9 mouse cellular contexts compared by ENCODE assay signal in the genomic region with DNA sequence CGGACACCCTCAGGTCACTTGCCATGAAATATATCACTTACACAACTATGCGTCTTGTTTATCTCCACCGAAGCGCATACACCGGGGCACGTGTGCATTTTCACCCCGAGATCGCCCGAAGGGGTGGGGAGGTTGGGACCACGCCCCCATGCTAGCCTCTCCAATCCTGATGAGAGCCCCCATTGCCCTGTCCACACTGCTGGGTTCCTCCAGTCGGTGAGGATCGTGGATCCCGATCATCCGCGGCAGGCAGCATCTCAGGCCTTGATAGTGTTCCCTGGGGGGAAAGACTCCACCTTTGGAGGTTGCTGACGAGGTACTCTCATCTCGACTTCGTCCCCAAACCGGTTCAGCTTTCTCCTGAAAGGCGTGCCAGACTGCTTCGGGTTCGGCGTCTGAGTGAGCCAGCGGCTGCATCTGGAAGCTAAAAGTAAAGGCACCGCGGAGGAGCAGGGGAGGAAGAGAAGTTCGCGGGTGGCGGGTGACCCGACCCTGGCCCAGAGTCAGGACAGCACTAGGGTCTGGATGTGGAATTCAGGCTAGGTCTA. TPM values are rescaled to one million over a fixed set of nuclear protein-coding genes. Genes with fewer than 3 reads are reported as not detected.
DNase-seq lines count a peak whose midpoint lies in the region; ATAC-seq and TF ChIP-seq lines count a peak whose summit lies in the region.
"Had no signal": no experiment of that assay in that cellular context is flagged by ENCODE, and none has a peak within 500 bp of the region (broad histone marks: within the 10 kb centered on the region; RNA-seq: fewer than 3 reads in every experiment).

No protein-coding gene starts in this region.

- H3K4me3 ChIP-seq in forebrain, postnatal 0 days (ENCODE audit: low read depth, low read length): peak overlapping the region; percentile 45
- peak overlapping the region; percentile 59 for H3K4me3 ChIP-seq in kidney, embryonic 16.5 days (ENCODE audit: low read length)
- H3K4me3 ChIP-seq in stomach, embryonic 15.5 days (replicated peaks): peak overlapping the region; percentile 59

- H3K27ac ChIP-seq in forebrain, postnatal 0 days (ENCODE audit: low read depth, low read length): no peak overlapping the region
- H3K27ac ChIP-seq in kidney, embryonic 16.5 days (ENCODE audit: low read length): no peak overlapping the region
- peak overlapping the region; percentile 46 for H3K27ac ChIP-seq in stomach, embryonic 15.5 days

- H3K4me1 ChIP-seq in forebrain, postnatal 0 days (ENCODE audit: insufficient read depth): peaks cover 15% of the 10 kb centered on the region
- peaks cover 35% of the 10 kb centered on the region for H3K4me1 ChIP-seq in kidney, embryonic 16.5 days (ENCODE audit: insufficient read depth, low read length)
- H3K4me1 ChIP-seq in stomach, embryonic 15.5 days: peaks cover 29% of the 10 kb centered on the region

- peak; percentile 12 for DNase-seq in CD4-positive helper T cell, adult 2 months (ENCODE audit: low read depth, low spot score)
- DNase-seq in NIH3T3 (ENCODE audit: low read depth): peak; percentile 76
- DNase-seq in forebrain, postnatal 0 days: no peak
- peak; percentile 38 for DNase-seq in lung, postnatal 36 days
- DNase-seq in layer of hippocampus, adult 9-10 months (ENCODE audit: low spot score): no peak
- DNase-seq in layer of hippocampus, adult 18-20 months (ENCODE audit: low spot score in 2 of 2): no peak

- peaks cover 40% of the 10 kb centered on the region for H3K27me3 ChIP-seq in forebrain, postnatal 0 days (ENCODE audit: insufficient read depth, low read length)
- H3K27me3 ChIP-seq in kidney, embryonic 16.5 days (ENCODE audit: insufficient read depth, low read length): peaks cover 28% of the 10 kb centered on the region
- peaks cover 10% of the 10 kb centered on the region; the same call in 1 of the 2 replicates for H3K27me3 ChIP-seq in stomach, embryonic 15.5 days (replicated peaks)

- H3K36me3 ChIP-seq in forebrain, postnatal 0 days (ENCODE audit: insufficient read depth): peaks cover 9% of the 10 kb centered on the region; the same call in 1 of the 2 replicates
- H3K36me3 ChIP-seq in kidney, embryonic 16.5 days (ENCODE audit: insufficient read depth, low read length): no peaks in the 10 kb centered on the region
- H3K36me3 ChIP-seq in stomach, embryonic 15.5 days: no peaks in the 10 kb centered on the region

- WGBS in forebrain, postnatal 0 days: 1% methylated on average over 30 of the region's 30 CpGs
- under 1% methylated on average over 30 of the region's 30 CpGs for WGBS in kidney, embryonic 16.5 days
- under 1% methylated on average over 30 of the region's 30 CpGs for WGBS in stomach, embryonic 15.5 days

- no peaks in the 10 kb centered on the region for H3K9me3 ChIP-seq in forebrain, postnatal 0 days (ENCODE audit: low read length)
- H3K9me3 ChIP-seq in kidney, embryonic 16.5 days (ENCODE audit: low read length): no peaks in the 10 kb centered on the region
- no peaks in the 10 kb centered on the region for H3K9me3 ChIP-seq in stomach, embryonic 15.5 days

- no peak for ATAC-seq in forebrain, postnatal 0 days
- 0 out of 2 replicates have a peak, but pooled peaks have one; percentile 23 for ATAC-seq in kidney, embryonic 16.5 days (ENCODE audit: low FRiP score, low TSS enrichment)
- ATAC-seq in stomach, embryonic 15.5 days (ENCODE audit: insufficient read depth, low FRiP score, low read depth): no peak; the same call in 1 of the 2 replicates

- H3K9ac ChIP-seq in forebrain, postnatal 0 days: 0 out of 2 replicates have a peak overlapping the region, but pooled peaks have one; percentile 35
- peak overlapping the region; percentile 66 for H3K9ac ChIP-seq in kidney, embryonic 16.5 days (replicated peaks; ENCODE audit: low read length)
- H3K9ac ChIP-seq in stomach, embryonic 15.5 days: peak overlapping the region; percentile 14

- TF ChIP-seq CTCF in forebrain, postnatal 0 days (IDR thresholded peaks at IDR 0.05; ENCODE audit: low read depth): no peak

- H3K4me2 ChIP-seq in forebrain, postnatal 0 days (ENCODE audit: low read depth): peak overlapping the region; percentile 93
- peak overlapping the region; percentile 99 for H3K4me2 ChIP-seq in kidney, embryonic 16.5 days (replicated peaks; ENCODE audit: low read depth, low read length)
- H3K4me2 ChIP-seq in stomach, embryonic 15.5 days: peak overlapping the region; percentile 91

RNA-seq across cellular contexts. Expression of a gene that starts 1.6 kb away (rescaled TPM):
- 12.7 and 13.8 TPM in 2 replicates for total RNA-seq in forebrain, postnatal 0 days (2014; rRNA removed)
- 8.7 and 10.2 TPM in 2 replicates for polyA plus RNA-seq in forebrain, postnatal 0 days (2015; fragmentation: Nextera tagmentation; extraction: Ambion mirVana)
- 5.8 and 5.9 TPM in 2 replicates for polyA plus RNA-seq in kidney, embryonic 16.5 days (2015; fragmentation: Nextera tagmentation; extraction: Ambion mirVana)
- polyA plus RNA-seq in stomach, embryonic 15.5 days (2015; fragmentation: Nextera tagmentation; extraction: Ambion mirVana): 15.3 and 20.7 TPM in 2 replicates
- total RNA-seq in layer of hippocampus, adult 18-20 months (2021): 1 to 10 TPM in 1 of 2 experiments, under 1 TPM in 1; 0.84 to 2.3 TPM

RNA-seq across cellular contexts. Expression of a gene that starts 38.3 kb away (rescaled TPM):
- total RNA-seq in forebrain, postnatal 0 days (2014; rRNA removed): 92.2 and 96.0 TPM in 2 replicates
- polyA plus RNA-seq in forebrain, postnatal 0 days (2015; fragmentation: Nextera tagmentation; extraction: Ambion mirVana): 143 and 158 TPM in 2 replicates
- 217 and 226 TPM in 2 replicates for polyA plus RNA-seq in kidney, embryonic 16.5 days (2015; fragmentation: Nextera tagmentation; extraction: Ambion mirVana)
- polyA plus RNA-seq in stomach, embryonic 15.5 days (2015; fragmentation: Nextera tagmentation; extraction: Ambion mirVana): 196 and 218 TPM in 2 replicates
- 10 to 100 TPM; 87.0 to 91.5 TPM for total RNA-seq in layer of hippocampus, adult 18-20 months (2021)

RNA-seq across cellular contexts. Expression of a gene that starts 48.9 kb away (rescaled TPM):
- total RNA-seq in forebrain, postnatal 0 days (2014; rRNA removed): 81.3 and 94.1 TPM in 2 replicates
- 26.6 and 32.1 TPM in 2 replicates for polyA plus RNA-seq in forebrain, postnatal 0 days (2015; fragmentation: Nextera tagmentation; extraction: Ambion mirVana)
- polyA plus RNA-seq in kidney, embryonic 16.5 days (2015; fragmentation: Nextera tagmentation; extraction: Ambion mirVana): 5.8 and 6.4 TPM in 2 replicates
- 12.5 and 14.0 TPM in 2 replicates for polyA plus RNA-seq in stomach, embryonic 15.5 days (2015; fragmentation: Nextera tagmentation; extraction: Ambion mirVana)
- 100 to 1,000 TPM in 1 of 2 experiments, 10 to 100 TPM in 1; 99.4 to 104 TPM for total RNA-seq in layer of hippocampus, adult 18-20 months (2021)

RNA-seq across cellular contexts. Expression of a gene that starts 53.9 kb away (rescaled TPM):
- 0.31 and 0.62 TPM in 2 replicates for total RNA-seq in forebrain, postnatal 0 days (2014; rRNA removed)
- polyA plus RNA-seq in forebrain, postnatal 0 days (2015; fragmentation: Nextera tagmentation; extraction: Ambion mirVana): 0.88 and 0.89 TPM in 2 replicates
- not detected in 2 replicates for polyA plus RNA-seq in kidney, embryonic 16.5 days (2015; fragmentation: Nextera tagmentation; extraction: Ambion mirVana)
- 0.09 TPM in 1 of 2 replicates, not detected in the other for polyA plus RNA-seq in stomach, embryonic 15.5 days (2015; fragmentation: Nextera tagmentation; extraction: Ambion mirVana)
- total RNA-seq in layer of hippocampus, adult 18-20 months (2021): 1 to 10 TPM in 1 of 2 experiments, under 1 TPM in 1; 0.33 to 1.1 TPM
- polyA plus RNA-seq: gonadal fat pad, adult 2 months had no signal

Comparison
In these comparisons a context has a peak if more than half of its experiments do, and no peak if none do; other contexts are left out.
1. DNase-seq: peak in CD4-positive helper T cell, adult 2 months (single experiment), NIH3T3 (single experiment) and lung, postnatal 36 days (single experiment); none in forebrain, postnatal 0 days (single experiment), layer of hippocampus, adult 9-10 months (single experiment) and layer of hippocampus, adult 18-20 months (0 of 2).
2. H3K9ac ChIP-seq: peak in every context shown above with its lines; median percentile 66 in kidney, embryonic 16.5 days; 35 in forebrain, postnatal 0 days; 14 in stomach, embryonic 15.5 days.
3. Peak in every context shown above with its lines, with median percentiles within 50 percentile points of each other: H3K4me2 ChIP-seq and H3K4me3 ChIP-seq.